Mouse (Mus musculus): ENCODE results near the gene Gsta2.
"Not testable (repeated sequence)": the region's sequence is repeated elsewhere in the genome, so short reads cannot be mapped to it uniquely, and the experiment has no call there.

DNA sequence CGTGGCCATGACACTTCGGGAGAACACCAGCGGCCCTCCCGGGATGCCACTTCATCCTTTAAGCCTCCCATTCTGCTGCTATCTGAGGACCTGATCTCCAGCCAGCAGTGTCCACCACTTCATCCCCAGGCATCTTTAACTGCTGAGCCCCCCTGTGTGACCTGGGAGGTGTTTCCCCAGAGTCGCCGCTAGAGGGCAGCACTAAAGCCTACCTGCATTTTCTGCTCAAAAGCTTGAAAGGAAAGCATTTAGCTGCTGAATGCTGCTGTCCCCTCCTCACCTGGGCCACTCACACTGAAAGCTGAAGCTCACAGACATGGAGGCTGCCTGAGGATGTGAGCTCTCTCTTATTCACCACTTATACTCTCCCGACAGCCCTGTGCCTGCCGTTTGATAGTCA, 15.3 kb downstream of the Gsta2 start:
- peak; percentile 54 for TF ChIP-seq CTCF (conservative IDR thresholded peaks at IDR 0.05; ENCODE audit: insufficient read depth, insufficient read length, low read depth, low read length)
- TF ChIP-seq POLR2A (IDR thresholded peaks at IDR 0.05; ENCODE audit: low read depth, low read length), result not testable (repeated sequence)

Measured in kidney, adult 2 months (tissue).